Mouse (Mus musculus): ENCODE data around the gene Flrt1. TPM values are rescaled to one million over a fixed set of nuclear protein-coding genes. Genes with fewer than 3 reads are reported as not detected.
A peak's percentile ranks its signal among the peaks of the same experiment; 100 is the strongest.

Flrt1 gene
- total RNA-seq, 2 experiments from 2014 or later = 33.0 to 35.2 TPM

DNA sequence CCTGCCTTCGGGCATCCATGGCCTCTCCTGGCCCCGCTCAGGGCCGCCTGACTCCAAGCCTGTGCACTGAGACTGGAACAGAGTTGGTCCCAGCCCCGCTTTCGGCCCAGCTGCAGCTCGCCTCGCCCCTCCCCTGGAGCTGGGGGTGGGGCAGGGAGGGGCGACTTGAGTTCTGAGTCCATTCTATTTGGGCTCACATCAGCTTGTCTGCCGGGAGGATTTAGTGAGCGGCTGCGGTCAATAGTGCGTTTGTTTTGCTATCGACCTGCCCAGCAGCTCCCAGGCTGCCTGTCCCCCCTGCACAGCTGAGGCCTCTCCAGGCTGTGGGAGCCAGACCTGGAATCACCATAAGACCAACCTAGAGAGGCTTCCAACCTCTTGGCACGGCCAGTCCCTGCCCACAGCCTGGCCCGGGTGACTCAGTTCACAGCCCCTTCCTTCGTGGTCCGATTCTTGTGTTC, 29.1 kb upstream of the Flrt1 start:
- intact Hi-C loops (cut with DNase I) = no loop called here
- no peak for DNase-seq (ENCODE audit: low spot score in 2 of 2)

DNA sequence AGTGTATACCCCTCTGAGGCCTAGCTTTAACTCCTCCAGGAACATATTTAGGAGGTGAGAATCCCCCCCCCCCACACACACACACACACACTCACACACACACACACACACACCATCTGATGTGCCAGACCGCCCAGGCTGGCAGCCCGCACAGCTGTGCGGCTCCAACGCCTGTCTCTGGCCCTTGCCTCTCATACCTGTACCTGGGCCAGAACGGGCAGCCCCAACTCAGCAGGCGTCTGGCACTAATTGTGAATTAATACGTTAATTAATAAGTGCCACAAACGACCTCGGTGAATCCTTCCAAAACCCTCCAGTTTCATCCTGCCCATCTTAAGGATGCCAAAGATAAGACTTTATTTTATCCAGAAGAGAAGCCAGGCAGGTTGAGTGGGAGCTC, 27.9 kb upstream of the Flrt1 start:
- intact Hi-C loops (cut with DNase I) = no loop called here
- DNase-seq (ENCODE audit: low spot score in 2 of 2) = no peak

DNA sequence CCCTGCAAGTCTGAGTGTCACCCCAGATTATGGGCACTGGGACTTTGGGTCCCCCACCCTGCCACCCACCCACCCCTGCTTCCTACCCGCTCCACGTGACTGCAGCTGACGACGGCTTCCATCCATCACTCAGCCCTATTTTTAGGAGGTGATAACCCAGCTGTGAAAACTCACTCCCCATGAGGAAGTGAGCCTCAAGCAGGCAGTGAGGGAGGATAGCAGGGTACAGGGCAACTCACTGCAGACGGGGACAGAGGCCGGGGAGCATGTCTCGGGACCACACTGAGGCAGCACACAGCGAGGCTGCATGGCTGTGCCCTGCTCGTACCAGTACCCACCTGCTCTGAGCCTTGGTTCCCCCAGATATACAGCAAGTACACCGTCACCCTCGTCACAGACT, 24.8 kb upstream of the Flrt1 start:
- intact Hi-C loops (cut with DNase I) = no loop called here
- DNase-seq (ENCODE audit: low spot score in 2 of 2) = no peak

DNA sequence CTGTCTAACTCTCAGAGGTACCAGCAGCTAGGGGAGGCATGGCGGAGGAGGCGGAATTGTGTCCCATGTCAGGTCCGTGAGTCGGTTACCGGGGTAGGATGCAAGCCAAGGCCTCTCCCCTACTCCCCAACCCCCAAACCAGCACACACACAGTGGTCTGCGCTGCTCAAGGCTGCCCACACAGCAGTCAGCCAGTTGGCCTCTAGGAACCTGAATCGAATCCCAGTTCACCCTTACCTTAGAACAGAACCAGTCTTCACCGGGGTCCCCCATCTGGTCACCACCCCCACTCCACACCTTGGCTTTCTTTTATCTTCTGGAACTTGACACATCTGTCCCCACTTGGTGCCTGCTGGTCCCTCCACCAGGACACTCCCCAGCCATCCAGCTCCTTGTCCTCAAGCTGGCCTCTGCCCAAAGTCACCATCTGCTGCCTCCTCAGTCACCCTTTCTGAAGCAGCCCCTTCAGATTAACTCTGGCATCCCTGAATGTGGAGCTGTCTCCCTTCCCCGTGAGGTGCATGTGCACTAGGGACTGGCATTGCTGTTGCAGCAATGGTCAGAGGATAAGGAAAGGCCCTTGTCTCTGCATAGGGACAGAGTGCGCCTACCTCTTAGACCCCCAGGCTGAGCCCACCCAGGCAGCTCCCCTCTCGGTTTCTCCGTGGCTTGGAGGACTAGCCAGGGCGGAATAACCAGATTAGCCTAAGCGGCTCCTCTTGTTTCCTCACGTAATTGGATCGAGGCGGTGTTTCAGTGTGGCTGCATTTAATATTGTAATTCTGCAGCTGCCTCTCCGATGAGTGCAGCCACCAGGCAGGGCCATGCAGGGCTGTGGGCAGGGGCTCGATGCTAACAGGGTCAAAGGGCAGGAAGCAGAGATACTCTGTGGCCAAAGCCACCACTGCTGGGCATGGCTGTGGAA, 23.3 kb upstream of the Flrt1 start:
- DNase-seq (ENCODE audit: low spot score in 2 of 2) = no peak
- intact Hi-C loops (cut with DNase I) = no loop called here

DNA sequence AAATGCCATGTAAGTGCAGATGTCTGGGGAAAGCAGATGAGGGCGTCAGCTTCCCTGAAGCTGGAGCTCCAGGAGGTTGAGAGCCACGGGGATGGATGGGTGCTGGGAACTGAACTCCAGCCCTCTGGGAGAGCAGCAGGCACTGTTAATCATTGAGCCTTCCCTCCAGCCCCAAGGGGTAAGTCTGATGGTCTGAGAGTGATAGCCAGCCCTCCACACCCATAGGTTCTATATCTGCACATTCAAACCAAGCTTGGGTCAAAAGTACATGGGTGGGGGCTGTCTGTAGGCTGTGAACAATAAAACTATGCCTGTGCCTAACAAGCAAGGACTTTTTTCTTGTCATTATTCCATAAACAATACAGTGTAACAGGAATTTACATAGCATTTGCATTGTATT, 21.4 kb upstream of the Flrt1 start:
- DNase-seq (ENCODE audit: low spot score in 2 of 2) = no peak
- intact Hi-C loops (cut with DNase I) = no loop called here

DNA sequence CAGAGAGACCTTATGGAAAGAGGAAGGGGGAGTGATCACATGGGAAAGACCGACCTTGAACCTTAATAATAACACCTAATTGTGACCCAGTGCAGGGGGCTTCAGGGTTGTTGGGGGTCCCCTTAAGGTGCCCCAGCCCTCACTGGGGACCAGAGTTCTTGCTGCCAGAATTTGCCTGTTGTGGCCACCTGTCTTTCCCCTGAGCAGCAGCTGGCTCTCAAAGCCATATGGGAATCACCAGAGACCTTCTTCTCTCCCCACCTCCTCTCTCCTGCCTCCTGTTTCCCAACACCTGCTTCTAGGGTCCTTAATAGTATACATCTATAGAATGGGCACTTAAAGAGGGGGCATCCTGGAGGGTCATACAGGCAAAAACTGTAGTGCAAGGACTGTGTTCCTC, 20.7 kb upstream of the Flrt1 start:
- DNase-seq (ENCODE audit: low spot score in 2 of 2) = no peak
- intact Hi-C loops (cut with DNase I) = no loop called here

DNA sequence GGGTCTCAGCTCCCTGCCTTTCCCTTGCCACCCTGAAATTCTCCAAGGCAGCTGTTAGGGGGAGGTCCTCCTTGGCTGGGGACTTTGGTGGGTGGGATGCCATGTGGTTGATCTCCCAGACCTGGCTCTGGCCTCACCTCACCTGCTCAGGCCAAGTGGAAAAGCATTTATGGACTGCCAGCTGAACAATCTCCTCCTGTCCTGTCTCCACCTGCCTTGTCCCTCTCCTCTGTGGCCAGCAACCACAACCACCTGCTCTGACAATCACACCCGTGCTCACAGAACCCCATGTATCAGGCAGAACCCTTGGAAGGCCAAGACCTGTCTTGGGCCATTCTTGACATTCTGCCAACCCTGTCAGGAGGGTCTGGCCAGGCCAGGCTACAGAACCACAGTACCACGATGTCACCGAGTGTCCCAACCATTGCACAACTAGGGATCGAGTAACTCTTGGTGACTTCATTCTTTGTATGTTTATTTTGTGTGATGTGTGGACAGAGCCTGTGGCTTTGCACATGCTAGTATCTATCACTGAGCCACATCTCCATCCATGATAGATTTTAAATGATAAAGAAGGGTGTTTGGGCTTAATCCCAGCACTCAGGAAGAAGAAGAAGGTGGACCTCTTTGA, 20.1 kb upstream of the Flrt1 start:
- intact Hi-C loops (cut with DNase I) = no loop called here
- DNase-seq (ENCODE audit: low spot score in 2 of 2) = no peak

DNA sequence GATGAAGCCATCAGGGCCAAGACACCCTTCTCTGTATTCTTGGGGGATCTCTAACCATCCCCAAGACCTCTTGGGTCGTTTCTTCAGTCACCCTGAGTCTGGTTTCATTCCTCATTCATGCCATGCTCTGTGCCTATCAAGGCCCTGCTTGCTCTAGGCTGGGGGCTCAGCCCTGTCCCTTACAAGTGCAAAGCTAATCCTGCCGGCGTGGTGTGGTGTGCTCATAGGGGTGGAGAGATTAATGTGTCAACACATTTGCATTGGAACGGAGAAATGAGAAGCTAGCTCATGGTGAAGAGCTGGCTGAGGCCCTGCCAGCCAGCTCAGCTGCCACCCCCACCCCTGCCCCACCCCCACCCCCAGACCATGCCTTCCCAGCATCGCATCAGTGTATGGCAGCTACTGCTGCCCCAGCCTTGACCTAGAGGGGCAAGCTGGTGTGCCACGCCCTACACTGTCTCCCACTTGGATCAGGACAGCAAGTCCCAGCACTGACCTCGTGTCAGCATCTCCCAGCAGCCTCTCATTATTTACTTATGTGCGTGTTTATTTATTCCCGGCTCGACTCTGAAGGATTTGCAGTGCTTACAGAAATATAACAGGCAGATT, 17.3 kb upstream of the Flrt1 start:
- intact Hi-C loops (cut with DNase I) = no loop called here
- no peak for DNase-seq (ENCODE audit: low spot score in 2 of 2)

DNA sequence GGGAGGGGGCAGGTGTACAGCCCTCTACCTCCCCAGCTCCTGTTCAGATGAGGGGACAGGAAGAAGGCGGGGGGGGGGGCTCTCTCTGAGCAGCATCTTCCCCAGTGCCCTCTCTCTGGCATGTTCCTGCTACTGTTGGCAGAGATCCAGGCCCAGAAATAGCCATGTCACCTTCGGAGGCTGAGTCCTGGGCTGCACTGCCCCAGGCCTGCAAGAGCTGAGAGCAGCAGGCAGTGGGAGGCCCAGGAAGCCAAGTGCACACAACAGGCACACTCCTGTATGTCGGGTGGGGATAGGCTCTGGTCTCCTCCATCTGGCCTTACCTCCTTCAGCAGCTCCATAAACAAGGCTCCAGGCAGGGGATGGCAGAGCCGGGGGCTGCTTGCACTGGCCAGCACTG, 16.7 kb upstream of the Flrt1 start:
- no peak for DNase-seq (ENCODE audit: low spot score in 2 of 2)
- intact Hi-C loops (cut with DNase I) = no loop called here

DNA sequence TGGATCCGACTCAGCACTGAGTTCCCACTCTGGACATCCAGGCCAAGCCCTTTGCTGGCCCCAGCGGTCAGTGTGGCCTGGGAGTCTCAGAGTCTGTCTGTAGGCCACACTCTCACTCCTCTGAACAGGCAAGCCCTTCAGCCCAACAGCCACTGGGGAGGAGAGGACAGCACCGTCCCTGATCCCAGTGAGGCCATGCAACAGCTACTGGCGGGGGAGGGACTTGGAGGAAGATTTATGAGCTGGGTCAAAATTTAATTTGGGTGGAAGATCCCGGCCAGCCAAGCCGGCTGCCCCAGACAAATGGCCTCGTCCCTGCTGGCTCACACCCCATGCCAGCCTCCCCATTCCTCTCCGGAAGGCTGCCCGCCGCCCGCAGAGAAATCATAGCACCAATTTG, 15.7 kb upstream of the Flrt1 start:
- DNase-seq (ENCODE audit: low spot score in 2 of 2) = no peak
- intact Hi-C loops (cut with DNase I) = no loop called here

DNA sequence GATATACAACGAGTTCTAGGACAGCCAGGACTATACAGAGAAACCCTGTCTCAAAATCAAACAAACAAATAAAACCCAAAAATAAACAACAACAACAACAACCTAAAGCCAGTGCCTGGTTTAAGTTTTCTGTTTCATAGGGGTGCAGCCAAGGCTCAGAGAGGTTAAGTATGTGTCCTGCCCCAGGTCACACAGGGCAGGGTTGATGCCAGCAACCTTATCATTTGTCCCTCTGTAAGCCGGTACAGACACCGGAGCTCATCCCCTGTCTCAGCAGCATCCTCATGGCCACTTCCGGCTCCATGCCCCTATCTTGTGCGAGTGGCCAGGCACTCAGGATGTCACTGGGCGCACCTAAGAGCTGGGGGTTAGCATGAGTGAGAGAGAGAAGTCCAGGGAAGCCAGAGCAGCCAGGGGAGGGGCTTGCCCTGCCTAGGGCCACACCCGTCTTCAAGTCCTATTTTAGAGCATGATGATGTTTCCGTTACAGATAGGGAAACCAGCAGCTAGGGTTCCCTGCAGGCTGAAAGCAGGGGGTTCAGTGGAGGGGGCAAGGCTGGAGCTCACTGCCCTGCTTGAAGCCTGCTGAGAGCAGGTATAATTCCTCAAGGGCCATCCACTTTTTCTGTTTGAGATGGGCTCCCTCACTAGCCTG, 12.3 kb upstream of the Flrt1 start:
- intact Hi-C loops (cut with DNase I) = no loop called here
- no peak for DNase-seq (ENCODE audit: low spot score in 2 of 2)

DNA sequence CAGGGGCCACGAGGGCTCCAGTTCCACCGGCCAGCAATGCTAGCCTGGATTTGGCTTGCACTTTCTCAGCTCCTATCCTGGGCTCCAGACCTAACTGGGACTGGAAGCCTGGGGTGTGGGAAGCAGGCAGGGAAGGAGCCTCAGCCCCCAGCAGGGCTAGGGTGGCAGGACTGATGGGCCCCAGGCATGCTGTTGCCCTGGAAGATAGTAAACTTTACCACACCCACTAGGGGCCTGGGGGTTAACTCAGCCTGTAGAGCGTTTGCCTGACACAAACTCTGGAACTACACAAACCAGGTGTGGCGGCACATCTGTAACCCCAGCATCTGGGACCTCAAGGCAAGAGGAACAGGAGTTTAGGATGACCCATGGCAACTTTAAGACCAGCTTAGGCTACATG, 11.6 kb upstream of the Flrt1 start:
- intact Hi-C loops (cut with DNase I) = no loop called here

DNA sequence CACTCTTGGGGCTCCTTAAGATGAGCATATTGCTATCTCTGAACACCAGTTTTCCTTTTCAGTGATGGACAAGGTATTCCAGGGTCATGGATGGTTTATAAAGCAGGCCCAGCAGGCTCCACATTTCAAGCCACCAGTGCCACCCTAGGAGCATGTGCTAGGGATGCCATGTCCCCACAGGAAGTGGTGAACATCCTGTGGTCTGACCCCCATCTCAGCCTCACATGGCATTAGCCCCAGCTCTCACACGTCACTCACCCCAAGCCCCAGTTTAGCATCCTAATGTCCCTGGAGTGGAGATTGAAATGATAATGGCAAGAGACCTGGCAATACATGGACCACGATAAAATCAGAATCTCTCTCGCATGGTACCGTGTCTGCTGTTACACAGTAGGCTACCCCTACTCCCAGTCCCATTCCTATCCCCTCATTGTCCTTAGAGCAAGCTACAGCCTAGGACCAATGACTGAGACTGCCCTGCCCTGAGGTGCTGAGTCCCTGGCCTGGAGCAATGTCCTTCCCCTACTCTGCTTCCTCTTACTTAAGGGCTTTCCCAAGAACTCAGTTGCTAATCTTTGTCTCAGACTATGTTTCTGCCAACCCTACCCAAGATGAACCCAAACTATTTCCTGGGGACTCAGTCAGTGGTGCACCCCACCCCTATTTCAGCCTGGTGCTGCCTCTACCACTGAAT, 10.7 kb upstream of the Flrt1 start:
- DNase-seq (ENCODE audit: low spot score in 2 of 2) = no peak
- intact Hi-C loops (cut with DNase I) = no loop called here

More for the DNA sequence above, 11.6 kb upstream of the Flrt1 start:
- DNase-seq (ENCODE audit: low spot score in 2 of 2) = no peak

DNA sequence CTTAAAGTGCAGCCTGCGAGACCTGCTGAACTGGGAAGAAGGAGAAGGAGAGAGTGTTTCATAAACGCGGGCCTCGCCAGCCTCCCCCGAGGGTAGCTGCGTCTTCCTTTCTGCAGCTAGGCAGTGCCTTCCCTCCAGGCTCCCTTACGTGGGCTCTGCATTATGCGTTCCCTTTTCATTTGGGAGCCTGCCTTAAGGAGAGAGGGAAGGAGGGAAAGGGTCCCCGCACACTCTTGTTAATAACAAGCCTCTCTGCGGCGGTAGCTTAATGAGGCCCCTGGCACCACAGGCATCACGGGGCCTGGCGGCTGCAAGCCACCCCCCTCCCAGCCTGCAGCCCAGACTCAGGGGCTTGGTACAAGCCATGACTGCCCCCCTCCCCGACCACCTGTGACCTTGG, 8.0 kb upstream of the Flrt1 start:
- peak in 1 of 2 experiments; percentile 40 for DNase-seq (ENCODE audit: low spot score in 2 of 2)
- intact Hi-C loops (cut with DNase I) = no loop called here

DNA sequence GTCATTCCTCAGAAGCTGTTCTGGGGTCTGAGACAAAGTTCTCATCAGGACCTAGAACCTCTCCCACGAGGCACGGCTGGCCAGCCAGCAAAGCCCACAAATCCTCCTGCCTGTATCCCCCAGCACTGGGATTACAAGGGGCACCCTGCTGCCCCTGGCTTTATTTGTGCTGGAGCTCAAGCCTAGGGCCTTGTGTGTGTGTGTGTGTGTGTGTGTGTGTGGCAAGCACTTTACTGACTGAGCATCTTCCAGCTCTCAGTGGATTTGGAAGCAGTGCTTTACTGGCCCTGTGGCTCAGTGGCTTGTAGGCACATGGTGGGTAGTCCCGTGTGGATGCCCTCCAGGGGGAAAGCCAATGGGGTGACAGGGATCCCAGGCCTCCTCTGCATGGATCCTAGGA, 7.1 kb upstream of the Flrt1 start:
- no peak for DNase-seq (ENCODE audit: low spot score in 2 of 2)
- intact Hi-C loops (cut with DNase I) = no loop called here

DNA sequence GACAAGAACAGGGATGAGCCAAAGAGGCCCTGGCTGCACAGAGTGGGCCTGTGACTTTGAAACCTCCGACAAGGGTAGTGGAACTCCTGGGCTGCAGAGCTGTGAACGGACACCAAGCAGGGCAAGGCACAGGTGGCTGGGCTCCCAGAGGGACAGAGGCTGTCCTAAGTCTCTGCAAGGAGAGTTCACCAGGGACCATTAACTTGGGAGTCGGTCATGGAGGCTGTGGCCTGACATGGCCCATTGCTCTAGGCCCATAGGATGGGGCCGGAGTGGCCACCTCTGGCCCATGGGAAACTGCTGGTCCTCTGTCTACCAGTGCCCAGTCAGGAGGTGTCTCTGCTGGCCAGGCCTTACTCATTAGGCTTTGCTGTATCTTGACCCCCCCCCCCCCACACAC, 6.2 kb upstream of the Flrt1 start:
- intact Hi-C loops (cut with DNase I) = no loop called here
- no peak for DNase-seq (ENCODE audit: low spot score in 2 of 2)

DNA sequence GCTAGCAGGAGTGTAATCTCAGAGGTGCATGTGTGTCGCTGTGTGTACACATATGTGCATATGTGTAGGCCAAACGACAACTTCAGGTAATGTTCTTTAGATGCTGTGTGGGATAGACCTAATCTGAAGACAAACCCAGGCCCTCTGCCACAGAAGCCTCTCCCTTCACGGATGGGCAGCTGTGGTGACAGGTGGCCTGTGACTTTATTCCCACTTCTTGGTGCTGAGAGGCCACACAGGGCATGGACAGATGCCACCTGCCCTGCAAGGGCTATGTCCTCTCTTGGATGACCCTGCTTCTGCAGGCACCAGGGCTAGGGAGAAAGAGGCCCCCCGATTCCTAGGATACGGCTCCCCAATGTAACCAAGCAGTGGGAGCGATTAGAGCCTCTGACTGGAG, 5.8 kb upstream of the Flrt1 start:
- no peak for DNase-seq (ENCODE audit: low spot score in 2 of 2)

DNA sequence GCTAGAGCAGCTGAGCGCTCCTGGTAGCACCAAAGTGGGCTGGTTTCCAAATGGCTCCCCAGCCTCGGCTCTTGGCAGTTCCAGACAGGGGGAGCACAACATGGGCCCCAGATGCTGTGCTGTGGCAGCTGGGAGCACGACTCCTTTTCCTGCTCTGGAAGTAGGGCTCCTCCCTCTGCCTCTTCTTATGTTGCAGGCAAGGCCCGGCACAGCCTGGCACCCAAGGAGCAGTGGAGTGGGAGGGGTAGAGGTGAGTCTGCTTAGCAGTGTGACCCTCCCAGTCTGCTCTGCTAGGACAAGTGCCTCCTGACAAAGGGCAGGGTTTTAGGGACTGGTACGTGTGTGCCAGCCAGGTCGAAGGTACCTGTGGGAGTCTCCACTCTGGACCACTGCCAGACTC, 5.3 kb upstream of the Flrt1 start:
- no peak for DNase-seq (ENCODE audit: low spot score in 2 of 2)
- intact Hi-C loops (cut with DNase I) = no loop called here

More for the DNA sequence above, 5.8 kb upstream of the Flrt1 start:
- intact Hi-C loops (cut with DNase I) = no loop called here

DNA sequence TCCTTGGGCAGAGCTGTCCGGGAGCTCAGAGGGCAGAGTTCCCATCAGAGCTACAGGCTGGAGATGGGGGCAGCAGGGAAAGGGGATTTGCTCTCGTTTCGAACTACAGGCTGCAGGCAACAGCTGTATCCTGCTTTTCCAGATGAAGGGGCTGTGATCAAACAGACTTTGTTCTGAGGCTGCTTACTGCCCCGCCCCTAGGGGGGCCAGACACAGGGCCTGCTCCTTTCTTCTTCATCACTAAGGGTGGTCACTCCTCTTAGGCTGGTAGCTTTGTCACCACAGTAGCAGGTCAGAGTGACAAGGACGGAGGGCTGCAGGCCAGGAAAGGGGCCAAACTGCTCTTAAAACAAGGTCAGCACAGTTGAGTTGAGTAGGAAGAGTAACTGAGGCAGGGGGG, 4.6 kb upstream of the Flrt1 start:
- DNase-seq (ENCODE audit: low spot score in 2 of 2) = no peak
- intact Hi-C loops (cut with DNase I) = no loop called here

Data from left cerebral cortex, postnatal 14 days (tissue).